8 mouse cellular contexts compared by ENCODE assay signal in genomic region chr12:102949395-102950208, GRCm38 (mm10). TPM values are rescaled to one million over a fixed set of nuclear protein-coding genes. Genes with fewer than 3 reads are reported as not detected.
DNase-seq lines count a peak whose midpoint lies in the region; ATAC-seq and TF ChIP-seq lines count a peak whose summit lies in the region.

No protein-coding gene starts in this region.

- no peak overlapping the region for H3K27ac ChIP-seq in ES-E14 (ENCODE audit: insufficient read depth, low read depth, low read length, poor library complexity, severe bottlenecking)
- H3K27ac ChIP-seq in embryonic facial prominence, embryonic 15.5 days (replicated peaks), result no peak overlapping the region
- H3K27ac ChIP-seq in hindbrain, embryonic 10.5 days, result peak overlapping the region; percentile 88
- H3K27ac ChIP-seq in lung, embryonic 15.5 days, result no peak overlapping the region

- no peak for DNase-seq in ES-E14 (ENCODE audit: low read depth, low spot score)
- peak; percentile 75 to 84 for DNase-seq in adrenal gland, postnatal 36 days
- no peak for DNase-seq in hindbrain, embryonic 10.5 days (ENCODE audit: low spot score)
- DNase-seq in layer of hippocampus, postnatal 10 days (ENCODE audit: low spot score in 2 of 2), result peak; percentile 73 to 76
- peak; percentile 83 for DNase-seq in retina, postnatal 1 day
- DNase-seq in natural killer cell, adult 2 months (ENCODE audit: low spot score in 2 of 2), result no peak

- H3K4me3 ChIP-seq in ES-E14 (ENCODE audit: insufficient read depth in 1 of 2, low read depth in 1 of 2, low read length in 2 of 2, poor library complexity in 1 of 2, severe bottlenecking in 1 of 2), result peak overlapping the region; percentile 72 to 84
- H3K4me3 ChIP-seq in embryonic facial prominence, embryonic 15.5 days (replicated peaks), result peak overlapping the region; percentile 51
- peak overlapping the region; percentile 69 for H3K4me3 ChIP-seq in hindbrain, embryonic 10.5 days
- H3K4me3 ChIP-seq in lung, embryonic 15.5 days, result peak overlapping the region; percentile 46

- no peaks in the 10 kb centered on the region for H3K9me3 ChIP-seq in ES-E14 (ENCODE audit: control insufficient read depth, insufficient read depth, low read depth, low read length)
- H3K9me3 ChIP-seq in embryonic facial prominence, embryonic 15.5 days (replicated peaks), result no peaks in the 10 kb centered on the region
- H3K9me3 ChIP-seq in hindbrain, embryonic 10.5 days, result no peaks in the 10 kb centered on the region
- H3K9me3 ChIP-seq in lung, embryonic 15.5 days, result no peaks in the 10 kb centered on the region

- ATAC-seq in embryonic facial prominence, embryonic 15.5 days (ENCODE audit: insufficient number of reproducible peaks, low FRiP score, low TSS enrichment, low read depth), result peak; percentile 65
- ATAC-seq in lung, embryonic 15.5 days (ENCODE audit: borderline replicate concordance, extremely low read depth, low FRiP score, low TSS enrichment), result peak; percentile 79; the same call in 1 of the 2 replicates

- peak overlapping the region; percentile 94 for H3K4me2 ChIP-seq in embryonic facial prominence, embryonic 15.5 days (replicated peaks)
- peak overlapping the region; percentile 87 for H3K4me2 ChIP-seq in lung, embryonic 15.5 days

- H3K27me3 ChIP-seq in embryonic facial prominence, embryonic 15.5 days, result peaks cover 9% of the 10 kb centered on the region
- peaks cover 23% of the 10 kb centered on the region for H3K27me3 ChIP-seq in hindbrain, embryonic 10.5 days (ENCODE audit: insufficient read depth, poor library complexity, severe bottlenecking)
- H3K27me3 ChIP-seq in lung, embryonic 15.5 days, result peaks cover 24% of the 10 kb centered on the region

- no peaks in the 10 kb centered on the region for H3K36me3 ChIP-seq in ES-E14 (ENCODE audit: control insufficient read depth, insufficient read depth, low read length, poor library complexity, severe bottlenecking)
- H3K36me3 ChIP-seq in embryonic facial prominence, embryonic 15.5 days, result no peaks in the 10 kb centered on the region
- H3K36me3 ChIP-seq in hindbrain, embryonic 10.5 days, result no peaks in the 10 kb centered on the region
- H3K36me3 ChIP-seq in lung, embryonic 15.5 days, result no peaks in the 10 kb centered on the region

- 2% methylated on average over 41 of the region's 42 CpGs for WGBS in embryonic facial prominence, embryonic 15.5 days
- under 1% methylated on average over 42 of the region's 42 CpGs for WGBS in hindbrain, embryonic 10.5 days
- under 1% methylated on average over 42 of the region's 42 CpGs for WGBS in lung, embryonic 15.5 days

- in situ Hi-C loops in ES-E14 (cut with MboI; ENCODE audit: low sequenced_read_pairs in 2 of 2, unreplicated experiment in 2 of 2), result no loop called here

- no peak overlapping the region for H3K9ac ChIP-seq in ES-E14 (ENCODE audit: insufficient read depth, low read depth, low read length, poor library complexity, severe bottlenecking)
- no peak overlapping the region for H3K9ac ChIP-seq in embryonic facial prominence, embryonic 15.5 days
- H3K9ac ChIP-seq in lung, embryonic 15.5 days, result no peak overlapping the region

- H3K4me1 ChIP-seq in ES-E14 (ENCODE audit: control insufficient read depth in 2 of 2, insufficient read depth in 2 of 2, low read length in 2 of 2, poor library complexity in 1 of 2), result no peaks in the 10 kb centered on the region
- H3K4me1 ChIP-seq in embryonic facial prominence, embryonic 15.5 days, result peaks cover 15% of the 10 kb centered on the region
- H3K4me1 ChIP-seq in hindbrain, embryonic 10.5 days (replicated peaks), result peaks cover 13% of the 10 kb centered on the region
- H3K4me1 ChIP-seq in lung, embryonic 15.5 days, result peaks cover 12% of the 10 kb centered on the region

TF ChIP-seq in ES-E14, 5 proteins besides CTCF, POLR2A, EP300 and RAD21:
- TF ChIP-seq CHD2 (IDR thresholded peaks at IDR 0.05; ENCODE audit: low read depth, low read length) (0 out of 2 replicates have a peak, but pooled peaks have one; percentile 19), ZC3H11A (IDR thresholded peaks at IDR 0.05; ENCODE audit: borderline replicate concordance, low read depth, low read length) (no peak), HCFC1 (IDR thresholded peaks at IDR 0.05; ENCODE audit: borderline replicate concordance, insufficient read depth, low read length) (no peak), ZNF384 (IDR thresholded peaks at IDR 0.05; ENCODE audit: low read depth, low read length) (no peak), MAFK (IDR thresholded peaks at IDR 0.05; ENCODE audit: insufficient read depth, low read depth, low read length) (no peak)
TF ChIP-seq in ES-E14: peak in this region for 1.

RNA-seq across cellular contexts. Expression of gene Unc79, which starts 0.9 kb away (rescaled TPM):
- 0.36 and 0.58 TPM in 2 replicates for total RNA-seq in ES-E14 (2012; rRNA removed)
- 1 to 10 TPM; 6.2 TPM for total RNA-seq in adrenal gland, postnatal 36 days (2021)
- 0.45 and 1.3 TPM in 2 replicates for polyA plus RNA-seq in embryonic facial prominence, embryonic 15.5 days (2015; fragmentation: Nextera tagmentation; extraction: Ambion mirVana)
- 1.0 and 1.6 TPM in 2 replicates for polyA plus RNA-seq in hindbrain, embryonic 10.5 days (2016; fragmentation: Nextera tagmentation; extraction: Ambion mirVana)
- 10 to 100 TPM; 38.9 to 41.0 TPM for total RNA-seq in layer of hippocampus, postnatal 10 days (2021)
- polyA plus RNA-seq in lung, embryonic 15.5 days (2015; fragmentation: Nextera tagmentation; extraction: Ambion mirVana), result 0.11 and 0.36 TPM in 2 replicates

RNA-seq across cellular contexts. Expression of gene Cox8c, which starts 50.5 kb away (rescaled TPM):
- total RNA-seq in ES-E14 (2012; rRNA removed), result 0.80 TPM in 1 of 2 replicates, not detected in the other
- total RNA-seq in adrenal gland, postnatal 36 days (2021), result not detected
- polyA plus RNA-seq in embryonic facial prominence, embryonic 15.5 days (2015; fragmentation: Nextera tagmentation; extraction: Ambion mirVana), result 0.42 TPM in 1 of 2 replicates, not detected in the other
- not detected in 2 replicates for polyA plus RNA-seq in hindbrain, embryonic 10.5 days (2016; fragmentation: Nextera tagmentation; extraction: Ambion mirVana)
- total RNA-seq in layer of hippocampus, postnatal 10 days (2021), result not detected
- polyA plus RNA-seq in lung, embryonic 15.5 days (2015; fragmentation: Nextera tagmentation; extraction: Ambion mirVana), result not detected in 2 replicates

Comparison
In these comparisons a context has a peak if more than half of its experiments do, and no peak if none do; other contexts are left out.
1. DNase-seq: peak in adrenal gland, postnatal 36 days (2 of 2), layer of hippocampus, postnatal 10 days (2 of 2) and retina, postnatal 1 day (single experiment); none in ES-E14 (single experiment), hindbrain, embryonic 10.5 days (single experiment) and natural killer cell, adult 2 months (0 of 2).
2. RNA of gene Unc79, which starts 0.9 kb away (total RNA-seq): 38.9 to 41.0 TPM in layer of hippocampus, postnatal 10 days; 6.2 TPM in adrenal gland, postnatal 36 days and 0.36 to 0.58 TPM in ES-E14; every median in the first group is over 4 times any median in the second.
3. Peak in every context shown above with its lines, with median percentiles within 50 percentile points of each other: H3K4me3 ChIP-seq.